Mouse (Mus musculus): ENCODE data around the gene Gemin4. TPM values are rescaled to one million over a fixed set of nuclear protein-coding genes. Genes with fewer than 3 reads are reported as not detected.

Gemin4 gene
- polyA plus RNA-seq, 1 experiment from 2014 or later, result 35.3 TPM

DNA sequence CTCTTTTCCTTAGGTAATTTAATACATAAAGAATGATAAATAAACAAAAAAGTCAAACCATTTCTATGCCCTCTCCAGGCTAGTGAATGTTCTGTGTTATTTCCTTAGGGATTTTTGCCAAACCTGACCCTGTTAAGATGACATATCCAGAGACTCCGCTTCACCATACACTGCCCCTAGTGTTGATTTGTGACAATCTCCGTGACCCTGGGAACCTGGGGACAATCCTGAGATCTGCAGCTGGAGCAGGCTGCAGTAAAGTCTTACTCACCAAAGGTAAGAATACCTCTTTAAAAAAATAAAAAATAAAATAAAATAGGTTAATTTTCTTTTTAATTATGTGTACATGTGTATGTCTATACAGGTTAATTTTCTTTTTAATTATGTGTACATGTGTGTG, 29.8 kb upstream of the Gemin4 start:
- H3K9ac ChIP-seq, result no peak overlapping the region
- peaks cover 32% of the 10 kb centered on the region for H3K36me3 ChIP-seq (replicated peaks)
- H3K27me3 ChIP-seq, result no peaks in the 10 kb centered on the region
- no peak overlapping the region for H3K4me2 ChIP-seq
- H3K27ac ChIP-seq, result no peak overlapping the region
- H3K4me1 ChIP-seq, result peaks cover 18% of the 10 kb centered on the region
- H3K9me3 ChIP-seq, result no peaks in the 10 kb centered on the region
- 53% methylated on average over 2 of the region's 2 CpGs for WGBS
- H3K4me3 ChIP-seq (replicated peaks), result no peak overlapping the region
- no peak for ATAC-seq (ENCODE audit: low FRiP score)

DNA sequence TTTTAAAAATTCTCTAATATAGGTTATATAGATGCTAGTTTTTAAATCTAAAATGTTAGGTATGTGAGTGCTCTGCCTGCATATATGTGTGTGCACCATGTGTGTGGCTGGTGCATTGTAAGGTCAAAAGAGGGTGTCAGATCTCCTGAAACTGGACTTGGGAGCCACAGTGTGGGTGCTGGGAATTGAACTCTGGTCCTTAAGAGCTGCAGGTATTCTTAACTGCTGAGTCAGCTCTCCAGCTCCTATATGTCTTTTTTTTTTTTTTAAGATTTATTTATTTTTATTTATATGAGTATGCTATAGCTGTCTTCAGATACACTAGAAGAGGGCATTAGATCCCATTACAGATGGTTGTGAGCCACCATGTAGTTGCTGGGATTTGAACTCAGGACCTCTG, 29.0 kb upstream of the Gemin4 start:
- H3K36me3 ChIP-seq (replicated peaks), result peaks cover 32% of the 10 kb centered on the region
- H3K4me2 ChIP-seq, result no peak overlapping the region
- no peak overlapping the region for H3K27ac ChIP-seq
- no peak overlapping the region for H3K9ac ChIP-seq
- no peaks in the 10 kb centered on the region for H3K9me3 ChIP-seq
- H3K4me3 ChIP-seq (replicated peaks), result no peak overlapping the region
- H3K27me3 ChIP-seq, result no peaks in the 10 kb centered on the region
- peaks cover 19% of the 10 kb centered on the region for H3K4me1 ChIP-seq
- ATAC-seq (ENCODE audit: low FRiP score), result no peak

DNA sequence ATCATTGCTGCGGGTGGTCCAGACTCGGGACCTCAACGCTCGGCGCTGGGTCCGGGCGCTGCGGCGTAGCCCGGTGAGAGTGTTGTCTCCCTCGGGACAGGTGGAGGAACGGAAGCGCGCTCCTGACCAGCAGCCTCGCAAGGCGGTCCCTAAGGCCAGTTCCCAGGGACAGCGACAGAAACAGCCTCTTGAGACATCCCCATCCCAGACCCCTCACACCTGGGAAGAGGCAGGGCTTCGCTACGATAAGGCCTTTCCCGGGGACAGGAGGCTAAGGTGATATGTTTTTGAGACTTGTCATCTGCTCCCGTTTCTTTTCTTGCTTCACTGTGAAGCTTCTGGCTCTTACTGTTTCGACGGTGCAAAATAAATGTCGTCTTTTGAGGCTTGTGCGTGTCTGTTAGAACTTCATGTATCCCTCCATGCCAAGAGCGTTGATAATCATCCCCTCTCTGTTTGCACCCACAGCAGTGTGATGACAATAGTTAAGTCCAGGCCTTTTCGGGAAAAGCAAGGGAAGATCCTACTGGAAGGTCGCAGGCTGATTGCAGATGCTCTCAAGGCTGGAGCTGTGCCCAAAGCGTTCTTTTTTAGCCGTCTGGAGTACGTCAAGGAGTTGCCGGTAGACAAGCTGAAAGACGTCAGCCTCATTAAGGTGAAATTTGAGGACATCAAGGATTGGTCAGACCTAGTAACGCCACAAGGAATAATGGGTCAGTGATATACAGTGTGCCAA, 26.5 kb upstream of the Gemin4 start:
- peak overlapping the region; percentile 73 for H3K4me3 ChIP-seq (replicated peaks)
- ATAC-seq (ENCODE audit: low FRiP score), result no peak; the same call in 1 of the 2 replicates
- WGBS, result 3% methylated on average over 34 of the region's 34 CpGs
- H3K36me3 ChIP-seq (replicated peaks), result peaks cover 23% of the 10 kb centered on the region
- peaks cover 21% of the 10 kb centered on the region for H3K4me1 ChIP-seq
- H3K27me3 ChIP-seq, result no peaks in the 10 kb centered on the region
- no peaks in the 10 kb centered on the region for H3K9me3 ChIP-seq
- peak overlapping the region; percentile 72; the same call in 1 of the 2 replicates for H3K27ac ChIP-seq
- peak overlapping the region; percentile 88 for H3K4me2 ChIP-seq
- peak overlapping the region; percentile 76 for H3K9ac ChIP-seq

DNA sequence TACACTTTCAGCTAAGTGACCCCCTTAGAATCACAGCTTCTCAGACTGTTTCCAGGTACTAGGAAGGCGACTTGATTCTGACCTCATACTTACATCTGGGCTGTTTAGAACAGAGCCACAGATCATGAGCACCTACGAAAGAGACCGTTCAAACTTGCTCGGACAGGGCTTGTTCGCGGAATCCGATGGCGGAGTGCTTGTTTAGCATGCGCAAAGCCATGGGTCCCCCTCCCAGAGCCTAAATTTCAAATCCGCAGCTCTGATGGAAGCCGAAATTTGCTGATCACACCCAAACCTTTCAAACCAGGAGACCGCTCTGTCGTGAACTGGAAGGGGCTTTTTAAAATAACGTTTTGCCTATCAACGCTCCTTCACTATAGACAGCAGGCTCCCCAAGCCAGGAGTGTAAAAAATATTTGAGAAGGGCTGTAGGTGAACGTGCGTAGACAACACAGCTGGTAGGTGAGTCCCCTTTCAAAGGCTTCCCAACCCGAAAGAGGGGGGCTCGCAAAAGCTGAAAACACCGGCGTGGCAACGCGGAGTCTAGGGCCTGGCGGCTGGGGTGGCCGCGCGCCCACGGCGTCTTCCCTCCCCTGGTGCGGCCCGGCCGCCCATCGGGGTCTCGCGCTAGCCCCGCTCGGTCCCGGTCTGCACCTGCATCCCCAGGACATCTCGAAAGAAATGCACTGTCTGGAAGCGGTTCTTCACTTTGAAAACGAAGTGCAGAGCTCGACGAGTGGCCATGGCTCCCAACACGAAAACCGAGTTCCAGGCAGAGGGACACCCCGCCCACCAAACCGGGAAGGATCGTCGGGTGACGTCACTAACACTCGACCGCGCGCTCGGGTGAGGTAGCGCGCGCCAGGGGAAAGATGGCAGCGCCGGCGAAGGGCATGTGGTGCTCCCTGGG, 25.7 kb upstream of the Gemin4 start, which contains the start of the genes Mrm3 and Glod4:
TSS of gene Mrm3 (plus strand) at position 815 of the 910 bp plus-strand sequence.
TSS of gene Glod4 (minus strand) at position 825 of the 910 bp plus-strand sequence.
- Histone ChIP-seq H3K27me3 (no peaks in the 10 kb centered on the region), H3K27ac (peak within 1 kb of the TSS; percentile 72), H3K9ac (peak within 1 kb of the TSS; percentile 76), H3K4me1 (peaks cover 21% of the 10 kb centered on the region), H3K4me2 (peak within 1 kb of the TSS; percentile 88), H3K9me3 (no peaks in the 10 kb centered on the region), H3K4me3 (replicated peaks) (peak within 1 kb of the TSS; percentile 73), H3K36me3 (replicated peaks) (peaks cover 23% of the 10 kb centered on the region)
- peak; percentile 90 for ATAC-seq (ENCODE audit: low FRiP score)
- WGBS, result under 1% methylated on average over 61 of the region's 61 CpGs

DNA sequence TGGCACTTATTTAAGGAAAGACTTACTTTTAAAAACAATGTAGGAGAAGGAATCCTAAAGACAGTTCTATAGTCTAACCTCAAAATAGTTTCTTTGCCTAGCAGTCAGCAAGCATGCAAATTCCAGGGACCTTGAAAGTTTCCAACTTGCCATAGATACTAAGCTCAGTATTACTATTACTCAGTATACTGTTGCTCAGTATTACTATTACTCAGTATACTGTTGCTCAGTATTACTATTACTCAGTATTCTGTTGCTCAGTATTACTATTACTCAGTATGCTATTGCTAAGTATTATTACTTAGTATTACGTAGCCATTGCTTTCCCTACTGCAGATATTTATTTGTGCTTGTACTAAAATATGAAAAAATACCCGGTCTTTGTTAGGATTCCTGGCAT, 22.3 kb upstream of the Gemin4 start:
- ATAC-seq (ENCODE audit: low FRiP score), result no peak
- peaks cover 18% of the 10 kb centered on the region for H3K4me1 ChIP-seq
- H3K27ac ChIP-seq, result no peak overlapping the region
- no peak overlapping the region for H3K9ac ChIP-seq
- peaks cover 31% of the 10 kb centered on the region for H3K36me3 ChIP-seq (replicated peaks)
- no peak overlapping the region for H3K4me3 ChIP-seq (replicated peaks)
- 96% methylated on average over 2 of the region's 2 CpGs for WGBS
- H3K4me2 ChIP-seq, result no peak overlapping the region
- H3K9me3 ChIP-seq, result no peaks in the 10 kb centered on the region
- H3K27me3 ChIP-seq, result no peaks in the 10 kb centered on the region

DNA sequence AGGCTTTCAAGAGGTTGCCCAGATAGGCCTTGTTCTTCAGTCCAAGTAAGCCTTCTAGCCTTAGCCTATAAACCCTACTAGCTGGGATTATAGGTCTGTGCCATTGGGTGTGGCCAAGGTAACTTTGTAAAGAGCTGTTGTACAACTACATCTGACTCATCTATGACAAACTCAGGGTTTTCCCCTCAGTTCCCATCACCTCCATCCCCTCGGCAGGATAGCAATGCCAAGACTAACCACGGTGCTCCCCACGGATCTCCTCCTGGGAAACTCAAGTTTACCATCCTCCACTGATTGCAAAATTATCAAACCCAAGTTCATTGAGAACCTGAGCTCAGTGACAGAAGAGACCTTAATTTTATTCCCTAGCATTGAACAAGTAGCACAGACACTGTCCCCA, 18.7 kb upstream of the Gemin4 start:
- Histone ChIP-seq H3K36me3 (replicated peaks) (peaks cover 62% of the 10 kb centered on the region), H3K4me2 (no peak overlapping the region), H3K9me3 (no peaks in the 10 kb centered on the region), H3K9ac (no peak overlapping the region), H3K27ac (no peak overlapping the region), H3K27me3 (no peaks in the 10 kb centered on the region), H3K4me3 (replicated peaks) (no peak overlapping the region), H3K4me1 (no peaks in the 10 kb centered on the region; the same call in 1 of the 2 replicates)
- ATAC-seq (ENCODE audit: low FRiP score), result no peak
- WGBS, result 95% methylated on average over 3 of the region's 3 CpGs

DNA sequence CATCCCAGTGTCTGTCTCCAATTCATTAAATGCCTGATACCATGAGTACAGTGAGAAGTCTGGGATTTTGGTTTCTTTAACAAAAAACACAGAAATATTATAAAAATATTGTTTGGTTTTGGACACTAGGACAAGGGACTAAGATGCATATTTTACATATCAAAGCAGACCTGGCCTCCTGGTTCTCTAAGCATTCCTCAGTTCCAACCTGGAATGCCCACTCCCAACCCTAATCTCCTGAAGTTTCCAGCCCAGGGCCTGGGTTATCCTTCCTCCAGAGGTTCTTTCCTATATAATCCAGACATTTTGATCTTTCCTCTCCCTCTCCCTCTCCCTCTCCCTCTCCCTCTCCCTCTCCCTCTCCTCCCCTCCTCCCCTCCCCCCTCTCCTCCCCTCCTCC, 7.6 kb upstream of the Gemin4 start:
- Histone ChIP-seq H3K4me3 (replicated peaks) (no peak overlapping the region), H3K9ac (no peak overlapping the region), H3K36me3 (replicated peaks) (peaks cover 31% of the 10 kb centered on the region), H3K27me3 (no peaks in the 10 kb centered on the region), H3K4me2 (no peak overlapping the region), H3K27ac (no peak overlapping the region), H3K4me1 (no peaks in the 10 kb centered on the region), H3K9me3 (no peaks in the 10 kb centered on the region)
- no peak for ATAC-seq (ENCODE audit: low FRiP score)

DNA sequence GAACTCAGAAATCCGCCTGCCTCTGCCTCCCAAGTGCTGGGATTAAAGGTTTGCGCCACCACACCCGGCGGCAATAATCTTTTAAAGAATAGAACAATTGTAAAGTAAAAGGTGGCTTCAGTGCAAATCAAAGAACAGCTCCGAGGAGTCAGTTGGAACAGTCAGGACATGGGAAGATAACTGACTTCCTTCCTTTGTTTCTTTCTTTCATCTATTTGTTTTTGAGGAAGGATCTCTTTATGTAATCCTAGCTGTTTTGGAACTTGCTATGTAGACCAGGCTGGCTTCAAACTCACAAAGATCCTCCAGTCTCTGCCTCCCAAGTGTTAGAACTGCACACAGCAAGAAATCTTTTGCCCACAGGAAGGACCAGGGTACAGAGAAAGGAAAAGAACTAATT, 7.2 kb upstream of the Gemin4 start:
- no peak overlapping the region for H3K9ac ChIP-seq
- WGBS, result 95% methylated on average over 5 of the region's 5 CpGs
- no peaks in the 10 kb centered on the region for H3K9me3 ChIP-seq
- H3K4me1 ChIP-seq, result no peaks in the 10 kb centered on the region
- no peak overlapping the region for H3K27ac ChIP-seq
- ATAC-seq (ENCODE audit: low FRiP score), result no peak
- no peaks in the 10 kb centered on the region for H3K27me3 ChIP-seq
- no peak overlapping the region for H3K4me3 ChIP-seq (replicated peaks)
- no peak overlapping the region for H3K4me2 ChIP-seq
- H3K36me3 ChIP-seq (replicated peaks), result peaks cover 31% of the 10 kb centered on the region

DNA sequence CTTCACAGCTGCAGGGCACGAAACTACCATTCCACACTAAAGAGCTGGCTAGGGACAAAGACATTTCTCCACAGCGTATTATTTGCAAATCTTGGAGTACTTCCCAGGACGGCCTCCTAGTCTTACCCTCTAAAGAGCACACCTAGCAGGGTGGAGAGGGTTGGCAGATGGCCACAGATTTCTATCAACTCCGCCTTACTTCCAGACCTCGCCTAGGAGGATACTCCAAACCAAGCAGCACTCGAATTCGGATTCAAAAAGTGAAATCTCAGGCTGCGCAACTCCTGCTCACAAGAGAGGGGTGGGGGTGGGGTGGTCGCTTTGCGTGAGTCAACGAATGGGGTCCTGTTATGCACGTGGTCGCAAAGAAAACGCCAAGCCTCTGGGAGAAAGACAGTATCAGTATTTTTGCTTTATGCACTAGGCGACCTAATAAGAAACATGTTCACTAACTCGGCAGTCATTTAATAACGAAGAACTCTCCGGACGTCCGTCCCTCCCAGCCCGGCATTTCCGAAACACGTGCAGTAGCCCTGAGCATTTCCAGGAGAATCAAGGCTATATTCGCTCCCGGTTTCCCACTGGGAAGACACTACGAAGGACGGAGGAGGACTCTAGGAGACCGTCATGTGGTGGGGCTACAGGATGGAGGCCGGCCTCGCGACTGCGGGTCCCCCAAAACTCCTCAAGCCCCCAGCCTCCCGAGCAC, 629 bp downstream of the Gemin4 start:
- H3K36me3 ChIP-seq (replicated peaks), result peaks cover 27% of the 10 kb centered on the region
- H3K4me1 ChIP-seq, result peaks cover 15% of the 10 kb centered on the region
- no peaks in the 10 kb centered on the region for H3K9me3 ChIP-seq
- 2% methylated on average over 33 of the region's 33 CpGs for WGBS
- peak overlapping the region; percentile 67 for H3K4me3 ChIP-seq (replicated peaks)
- peak overlapping the region; percentile 91 for H3K9ac ChIP-seq
- H3K4me2 ChIP-seq, result peak overlapping the region; percentile 73
- H3K27me3 ChIP-seq, result no peaks in the 10 kb centered on the region
- peak; percentile 31 for ATAC-seq (ENCODE audit: low FRiP score)
- peak overlapping the region; percentile 89 for H3K27ac ChIP-seq

DNA sequence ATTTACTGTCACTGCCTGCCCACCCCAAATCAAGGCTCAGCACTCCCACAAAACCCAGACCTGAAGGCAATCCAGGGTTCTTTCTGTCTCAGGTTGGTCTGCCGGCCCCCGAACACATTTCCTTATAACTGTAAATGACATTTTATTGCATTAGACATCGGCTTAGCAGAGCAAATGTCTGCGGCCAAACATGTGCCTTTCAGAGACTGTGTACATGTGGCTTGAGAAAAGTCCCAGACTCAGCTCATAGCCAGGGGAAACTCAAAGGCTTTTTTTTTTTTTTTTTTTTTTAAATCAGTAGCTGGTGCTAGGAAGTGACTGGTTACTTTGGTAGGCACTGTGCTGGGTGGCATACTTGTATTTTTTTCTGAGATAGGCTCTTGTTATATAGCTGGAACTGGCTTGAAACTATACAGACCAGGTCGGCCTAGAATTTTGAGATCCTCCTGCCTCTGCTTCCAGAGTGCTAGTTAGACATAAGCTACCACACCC, 1.4 kb downstream of the Gemin4 start:
- ATAC-seq (ENCODE audit: low FRiP score), result no peak
- Histone ChIP-seq H3K4me2 (peak overlapping the region; percentile 73), H3K4me1 (peaks cover 15% of the 10 kb centered on the region), H3K36me3 (replicated peaks) (peaks cover 31% of the 10 kb centered on the region), H3K27me3 (no peaks in the 10 kb centered on the region), H3K4me3 (replicated peaks) (no peak overlapping the region), H3K27ac (peak overlapping the region; percentile 89; the same call in 1 of the 2 replicates), H3K9me3 (no peaks in the 10 kb centered on the region), H3K9ac (no peak overlapping the region)
- 95% methylated on average over 5 of the region's 5 CpGs for WGBS

DNA sequence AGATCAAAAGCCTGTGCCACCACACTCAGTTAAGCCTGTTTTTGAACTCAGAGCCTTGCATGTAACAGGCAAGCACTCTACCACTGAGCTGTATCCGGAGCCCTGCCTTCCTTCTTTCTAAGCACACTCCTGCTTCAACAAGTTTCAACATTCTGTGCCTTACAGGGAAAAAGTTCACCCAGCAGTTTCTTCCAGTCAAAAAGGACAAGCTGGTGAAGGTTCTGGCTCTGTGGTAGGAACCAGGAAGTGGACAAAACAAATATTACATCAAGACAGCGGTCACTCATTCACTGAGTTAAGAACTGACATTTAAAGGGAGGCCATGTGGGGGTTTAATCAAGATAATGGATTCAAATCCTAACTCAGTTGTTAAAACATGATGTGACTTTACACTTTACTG, 2.5 kb downstream of the Gemin4 start:
- WGBS, result 95% methylated on average over 2 of the region's 2 CpGs
- peaks cover 38% of the 10 kb centered on the region for H3K36me3 ChIP-seq (replicated peaks)
- no peak overlapping the region for H3K27ac ChIP-seq
- H3K27me3 ChIP-seq, result no peaks in the 10 kb centered on the region
- H3K9ac ChIP-seq, result no peak overlapping the region
- H3K9me3 ChIP-seq, result no peaks in the 10 kb centered on the region
- H3K4me3 ChIP-seq (replicated peaks), result no peak overlapping the region
- H3K4me1 ChIP-seq, result peaks cover 15% of the 10 kb centered on the region
- H3K4me2 ChIP-seq, result no peak overlapping the region
- ATAC-seq (ENCODE audit: low FRiP score), result no peak

DNA sequence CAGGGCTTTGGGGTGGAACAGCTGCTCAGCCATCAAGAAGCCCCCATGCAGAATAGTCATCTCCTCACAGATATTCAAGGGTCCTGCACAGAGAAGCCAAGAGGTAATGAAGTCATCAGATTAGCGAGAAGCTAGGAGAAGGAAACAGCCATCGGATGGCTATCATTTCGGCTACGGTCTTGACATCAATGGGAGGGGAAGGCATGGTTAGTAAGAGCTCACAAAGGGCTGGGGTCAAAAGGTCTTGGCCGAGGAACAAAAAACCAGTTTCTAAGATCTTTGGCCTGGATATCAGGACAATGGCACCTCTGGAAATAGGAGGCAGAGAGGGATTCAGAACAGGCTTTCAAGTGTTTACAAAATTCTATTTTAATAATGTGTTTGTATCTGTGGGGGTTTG, 3.6 kb downstream of the Gemin4 start:
- Histone ChIP-seq H3K36me3 (replicated peaks) (peaks cover 48% of the 10 kb centered on the region), H3K9ac (no peak overlapping the region), H3K9me3 (no peaks in the 10 kb centered on the region), H3K4me1 (peaks cover 15% of the 10 kb centered on the region), H3K4me2 (no peak overlapping the region), H3K27me3 (no peaks in the 10 kb centered on the region), H3K4me3 (replicated peaks) (no peak overlapping the region), H3K27ac (no peak overlapping the region)
- 25% methylated on average over 5 of the region's 5 CpGs for WGBS
- ATAC-seq (ENCODE audit: low FRiP score), result no peak

Data from forebrain, embryonic 12.5 days (tissue).